Mouse (Mus musculus): ENCODE measurements around the gene Emd. TPM values are rescaled to one million over a fixed set of nuclear protein-coding genes. Genes with fewer than 3 reads are reported as not detected.

Emd gene
- polyA plus RNA-seq, 1 experiment from 2014 or later, result 27.8 TPM

GRCm38 (mm10) chrX:74281732-74282394 lies 27.4 kb downstream of the Emd start, which contains the start of the genes Taz and Dnase1l1:
Taz (plus strand) TSS chrX:74281912.
Dnase1l1 (minus strand) TSS chrX:74282337.
- peak; percentile 73 for DNase-seq (ENCODE audit: low spot score)
- no peaks in the 10 kb centered on the region for H3K36me3 ChIP-seq (replicated peaks)
- peaks cover 16% of the 10 kb centered on the region for H3K4me1 ChIP-seq
- 22% methylated on average over 16 of the region's 16 CpGs for WGBS
- H3K27me3 ChIP-seq (replicated peaks; ENCODE audit: low read depth, poor library complexity, severe bottlenecking), result no peaks in the 10 kb centered on the region; the same call in 1 of the 2 replicates
- H3K4me3 ChIP-seq, result peak within 1 kb of the TSS; percentile 73
- H3K27ac ChIP-seq (replicated peaks), result peak within 1 kb of the TSS; percentile 86
- H3K9me3 ChIP-seq, result no peaks in the 10 kb centered on the region

GRCm38 (mm10) chrX:74282395-74283091 lies 28.1 kb downstream of the Emd start:
- Histone ChIP-seq H3K4me3 (peak overlapping the region; percentile 73), H3K27ac (replicated peaks) (peak overlapping the region; percentile 86), H3K36me3 (replicated peaks) (0 out of 2 replicates have a peak, but pooled peaks cover 3% of the 10 kb centered on the region), H3K27me3 (replicated peaks; ENCODE audit: low read depth, poor library complexity, severe bottlenecking) (no peaks in the 10 kb centered on the region; the same call in 1 of the 2 replicates), H3K4me1 (peaks cover 16% of the 10 kb centered on the region), H3K9me3 (no peaks in the 10 kb centered on the region)
- WGBS, result 17% methylated on average over 39 of the region's 39 CpGs
- DNase-seq (ENCODE audit: low spot score), result peak; percentile 86

- Histone ChIP-seq H3K9me3 (no peaks in the 10 kb centered on the region), H3K27ac (replicated peaks) (peak overlapping the region; percentile 86), H3K4me1 (peaks cover 16% of the 10 kb centered on the region), H3K36me3 (replicated peaks) (peaks cover 7% of the 10 kb centered on the region; the same call in 1 of the 2 replicates), H3K4me3 (peak overlapping the region; percentile 73), H3K27me3 (replicated peaks; ENCODE audit: low read depth, poor library complexity, severe bottlenecking) (no peaks in the 10 kb centered on the region; the same call in 1 of the 2 replicates)
- no peak for DNase-seq (ENCODE audit: low spot score)
- whole genome bisulfite sequencing, result 33% methylated on average over 5 of the region's 5 CpGs
Measured at GRCm38 (mm10) chrX:74283092-74283437, 28.6 kb downstream of the Emd start.

GRCm38 (mm10) chrX:74293431-74293830 lies 38.9 kb downstream of the Emd start:
- H3K36me3 ChIP-seq (replicated peaks), result peaks cover 18% of the 10 kb centered on the region
- H3K27me3 ChIP-seq (replicated peaks; ENCODE audit: low read depth, poor library complexity, severe bottlenecking), result no peaks in the 10 kb centered on the region
- WGBS, result 79% methylated on average over 4 of the region's 4 CpGs
- DNase-seq (ENCODE audit: low spot score), result no peak
- no peak overlapping the region for H3K27ac ChIP-seq (replicated peaks)
- no peak overlapping the region for H3K4me3 ChIP-seq
- H3K9me3 ChIP-seq, result no peaks in the 10 kb centered on the region
- peaks cover 6% of the 10 kb centered on the region for H3K4me1 ChIP-seq

- H3K4me3 ChIP-seq, result peak within 1 kb of the TSS; percentile 75
- no peaks in the 10 kb centered on the region for H3K27me3 ChIP-seq (replicated peaks; ENCODE audit: low read depth, poor library complexity, severe bottlenecking)
- peak within 1 kb of the TSS; percentile 85 for H3K27ac ChIP-seq (replicated peaks)
- peak; percentile 92 for DNase-seq (ENCODE audit: low spot score)
- H3K36me3 ChIP-seq (replicated peaks), result peaks cover 27% of the 10 kb centered on the region
- WGBS, result 17% methylated on average over 37 of the region's 37 CpGs
- no peaks in the 10 kb centered on the region for H3K9me3 ChIP-seq
- H3K4me1 ChIP-seq, result peaks cover 6% of the 10 kb centered on the region
Measured at GRCm38 (mm10) chrX:74296538-74297448, 42.3 kb downstream of the Emd start, which contains the start of gene Atp6ap1. Atp6ap1 (plus strand) TSS chrX:74297097.

- no peaks in the 10 kb centered on the region for H3K9me3 ChIP-seq
- WGBS, result 93% methylated on average over 1 of the region's 1 CpGs
- H3K27ac ChIP-seq (replicated peaks), result no peak overlapping the region
- H3K4me1 ChIP-seq, result peaks cover 6% of the 10 kb centered on the region
- no peak overlapping the region for H3K4me3 ChIP-seq
- no peak for DNase-seq (ENCODE audit: low spot score)
- peaks cover 42% of the 10 kb centered on the region for H3K36me3 ChIP-seq (replicated peaks)
- H3K27me3 ChIP-seq (replicated peaks; ENCODE audit: low read depth, poor library complexity, severe bottlenecking), result no peaks in the 10 kb centered on the region
Measured at GRCm38 (mm10) chrX:74298348-74298747, 43.9 kb downstream of the Emd start.

- Histone ChIP-seq H3K27me3 (replicated peaks; ENCODE audit: low read depth, poor library complexity, severe bottlenecking) (no peaks in the 10 kb centered on the region), H3K9me3 (no peaks in the 10 kb centered on the region), H3K4me1 (peaks cover 6% of the 10 kb centered on the region), H3K36me3 (replicated peaks) (peaks cover 50% of the 10 kb centered on the region), H3K27ac (replicated peaks) (no peak overlapping the region), H3K4me3 (no peak overlapping the region)
- no peak for DNase-seq (ENCODE audit: low spot score)
- WGBS, result 91% methylated on average over 3 of the region's 3 CpGs
Measured at GRCm38 (mm10) chrX:74299721-74300120, 45.2 kb downstream of the Emd start.

GRCm38 (mm10) chrX:74304867-74305700 lies 50.6 kb downstream of the Emd start, which contains the start of gene Gdi1:
Gdi1 (plus strand) TSS chrX:74304998.
- 19% methylated on average over 41 of the region's 41 CpGs for WGBS
- peaks cover 79% of the 10 kb centered on the region for H3K36me3 ChIP-seq (replicated peaks)

More at GRCm38 (mm10) chrX:74304867-74305700, 50.6 kb downstream of the Emd start, which contains the start of gene Gdi1:
- Histone ChIP-seq H3K4me1 (peaks cover 11% of the 10 kb centered on the region), H3K9me3 (no peaks in the 10 kb centered on the region), H3K27me3 (replicated peaks; ENCODE audit: low read depth, poor library complexity, severe bottlenecking) (no peaks in the 10 kb centered on the region), H3K4me3 (peak within 1 kb of the TSS; percentile 68), H3K27ac (replicated peaks) (peak within 1 kb of the TSS; percentile 91)
- peak; percentile 85 for DNase-seq (ENCODE audit: low spot score)

Small RNAs within 50 kb of the gene (microRNA-seq; reads per million reads assigned to microRNA genes)
- not detected for gene Mir7091

Other genes starting within 250 kb of the Emd start
- gene Irak1, start 230.8 kb upstream of the Emd start, polyA plus RNA-seq (2016; fragmentation: Nextera tagmentation; extraction: Ambion mirVana), result 54.0 and 62.2 TPM in 2 replicates
- gene Opn1mw, start 127.2 kb upstream of the Emd start, polyA plus RNA-seq (2016; fragmentation: Nextera tagmentation; extraction: Ambion mirVana), result not detected in 2 replicates
- 12.4 and 15.7 TPM in 2 replicates for gene Mecp2, start 119.3 kb upstream of the Emd start, polyA plus RNA-seq (2016; fragmentation: Nextera tagmentation; extraction: Ambion mirVana)
- not detected in 2 replicates for gene Tex28, start 86.8 kb upstream of the Emd start, polyA plus RNA-seq (2016; fragmentation: Nextera tagmentation; extraction: Ambion mirVana)
- gene Tktl1, start 77.4 kb upstream of the Emd start, polyA plus RNA-seq (2016; fragmentation: Nextera tagmentation; extraction: Ambion mirVana), result 0.10 TPM in 1 of 2 replicates, not detected in the other
- gene Flna, start 4.9 kb upstream of the Emd start, polyA plus RNA-seq (2016; fragmentation: Nextera tagmentation; extraction: Ambion mirVana), result 315 and 331 TPM in 2 replicates
- 846 and 850 TPM in 2 replicates for gene Rpl10, start 16.1 kb downstream of the Emd start, polyA plus RNA-seq (2016; fragmentation: Nextera tagmentation; extraction: Ambion mirVana)
- gene Taz, start 27.2 kb downstream of the Emd start, polyA plus RNA-seq (2016; fragmentation: Nextera tagmentation; extraction: Ambion mirVana), result 68.8 and 70.4 TPM in 2 replicates
- 4.2 and 4.7 TPM in 2 replicates for gene Dnase1l1, start 27.6 kb downstream of the Emd start, polyA plus RNA-seq (2016; fragmentation: Nextera tagmentation; extraction: Ambion mirVana)
- gene Atp6ap1, start 42.4 kb downstream of the Emd start, polyA plus RNA-seq (2016; fragmentation: Nextera tagmentation; extraction: Ambion mirVana), result 86.4 and 91.5 TPM in 2 replicates
- 231 and 251 TPM in 2 replicates for gene Gdi1, start 50.3 kb downstream of the Emd start, polyA plus RNA-seq (2016; fragmentation: Nextera tagmentation; extraction: Ambion mirVana)
- gene Fam50a, start 58.3 kb downstream of the Emd start, polyA plus RNA-seq (2016; fragmentation: Nextera tagmentation; extraction: Ambion mirVana), result 60.2 and 60.4 TPM in 2 replicates
- gene Plxna3, start 74.4 kb downstream of the Emd start, polyA plus RNA-seq (2016; fragmentation: Nextera tagmentation; extraction: Ambion mirVana), result 18.3 and 19.6 TPM in 2 replicates
- gene Lage3, start 98.9 kb downstream of the Emd start, polyA plus RNA-seq (2016; fragmentation: Nextera tagmentation; extraction: Ambion mirVana), result 114 and 119 TPM in 2 replicates
- 61.1 and 69.8 TPM in 2 replicates for gene Ubl4a, start 118.5 kb downstream of the Emd start, polyA plus RNA-seq (2016; fragmentation: Nextera tagmentation; extraction: Ambion mirVana)
- gene Slc10a3, start 118.7 kb downstream of the Emd start, polyA plus RNA-seq (2016; fragmentation: Nextera tagmentation; extraction: Ambion mirVana), result 12.3 and 13.0 TPM in 2 replicates
- 23.7 and 23.8 TPM in 2 replicates for gene Fam3a, start 138.6 kb downstream of the Emd start, polyA plus RNA-seq (2016; fragmentation: Nextera tagmentation; extraction: Ambion mirVana)
- gene Ikbkg, start 138.6 kb downstream of the Emd start, polyA plus RNA-seq (2016; fragmentation: Nextera tagmentation; extraction: Ambion mirVana), result 18.7 and 18.9 TPM in 2 replicates
- gene G6pdx, start 174.5 kb downstream of the Emd start, polyA plus RNA-seq (2016; fragmentation: Nextera tagmentation; extraction: Ambion mirVana), result 54.7 and 57.3 TPM in 2 replicates
- gene Gm6880, start 226.7 kb downstream of the Emd start, polyA plus RNA-seq (2016; fragmentation: Nextera tagmentation; extraction: Ambion mirVana), result not detected in 2 replicates